Mouse (Mus musculus): ENCODE measurements at regions not wholly inside any gene's neighbourhood (a gene's known extent, or its start where the extent isn't known, plus 50 kb on each side); places are given as distances from the start of the nearest gene placed in this dataset.

GRCm38 (mm10) chr1:137571905-137572865 is 603.3 kb downstream of the Ptprc start:
- 50% methylated on average over 6 of the region's 6 CpGs for WGBS
- ATAC-seq (ENCODE audit: insufficient number of reproducible peaks, low FRiP score, low TSS enrichment, low read depth) (no peak), DNase-seq (ENCODE audit: low spot score) (no peak)

GRCm38 (mm10) chr1:137571190-137571904 is 604.2 kb downstream of the Ptprc start:
- H3K27me3 ChIP-seq (ENCODE audit: control insufficient read depth, insufficient read depth, low read length) = no peaks in the 10 kb centered on the region
- H3K9ac ChIP-seq (ENCODE audit: low read length) = no peak overlapping the region
- no peak overlapping the region for H3K4me2 ChIP-seq (ENCODE audit: low read depth, severe bottlenecking)
- no peaks in the 10 kb centered on the region for H3K4me1 ChIP-seq (ENCODE audit: control insufficient read depth, insufficient read depth, low read length)
- WGBS = 58% methylated on average over 4 of the region's 4 CpGs
- no peak for ATAC-seq (ENCODE audit: insufficient number of reproducible peaks, low FRiP score, low TSS enrichment, low read depth)
- H3K27ac ChIP-seq (replicated peaks; ENCODE audit: low read depth, low read length) = no peak overlapping the region
- no peaks in the 10 kb centered on the region for H3K36me3 ChIP-seq (ENCODE audit: control insufficient read depth, insufficient read depth, low read length)
- no peak overlapping the region for H3K4me3 ChIP-seq (ENCODE audit: low read depth, low read length)
- no peaks in the 10 kb centered on the region for H3K9me3 ChIP-seq (ENCODE audit: control insufficient read depth, low read length)
- no peak for DNase-seq (ENCODE audit: low spot score)

More at GRCm38 (mm10) chr1:137571905-137572865, 603.3 kb downstream of the Ptprc start:
- Histone ChIP-seq H3K4me1 (ENCODE audit: control insufficient read depth, insufficient read depth, low read length) (no peaks in the 10 kb centered on the region), H3K9me3 (ENCODE audit: control insufficient read depth, low read length) (no peaks in the 10 kb centered on the region), H3K27me3 (ENCODE audit: control insufficient read depth, insufficient read depth, low read length) (no peaks in the 10 kb centered on the region), H3K27ac (replicated peaks; ENCODE audit: low read depth, low read length) (no peak overlapping the region), H3K36me3 (ENCODE audit: control insufficient read depth, insufficient read depth, low read length) (no peaks in the 10 kb centered on the region), H3K4me2 (ENCODE audit: low read depth, severe bottlenecking) (no peak overlapping the region), H3K4me3 (ENCODE audit: low read depth, low read length) (no peak overlapping the region), H3K9ac (ENCODE audit: low read length) (no peak overlapping the region)

GRCm38 (mm10) chr1:137567526-137567925 is 607.3 kb upstream of the Nr5a2 start:
- H3K4me3 ChIP-seq (ENCODE audit: low read depth, low read length) = no peak overlapping the region
- H3K9me3 ChIP-seq (ENCODE audit: control insufficient read depth, low read length) = no peaks in the 10 kb centered on the region
- no peak overlapping the region for H3K27ac ChIP-seq (replicated peaks; ENCODE audit: low read depth, low read length)
- no peak overlapping the region for H3K4me2 ChIP-seq (ENCODE audit: low read depth, severe bottlenecking)
- H3K4me1 ChIP-seq (ENCODE audit: control insufficient read depth, insufficient read depth, low read length) = peaks cover 6% of the 10 kb centered on the region; the same call in 1 of the 2 replicates
- H3K36me3 ChIP-seq (ENCODE audit: control insufficient read depth, insufficient read depth, low read length) = no peaks in the 10 kb centered on the region
- ATAC-seq (ENCODE audit: insufficient number of reproducible peaks, low FRiP score, low TSS enrichment, low read depth) (no peak), DNase-seq (ENCODE audit: low spot score) (no peak)
- no peaks in the 10 kb centered on the region for H3K27me3 ChIP-seq (ENCODE audit: control insufficient read depth, insufficient read depth, low read length)
- 95% methylated on average over 1 of the region's 1 CpGs for WGBS
- no peak overlapping the region for H3K9ac ChIP-seq (ENCODE audit: low read length)

GRCm38 (mm10) chr1:137565573-137566048 is 605.4 kb upstream of the Nr5a2 start:
- Histone ChIP-seq H3K9me3 (ENCODE audit: control insufficient read depth, low read length) (no peaks in the 10 kb centered on the region), H3K4me3 (ENCODE audit: low read depth, low read length) (no peak overlapping the region), H3K27ac (replicated peaks; ENCODE audit: low read depth, low read length) (no peak overlapping the region), H3K4me1 (ENCODE audit: control insufficient read depth, insufficient read depth, low read length) (peaks cover 6% of the 10 kb centered on the region; the same call in 1 of the 2 replicates), H3K9ac (ENCODE audit: low read length) (no peak overlapping the region), H3K36me3 (ENCODE audit: control insufficient read depth, insufficient read depth, low read length) (no peaks in the 10 kb centered on the region), H3K27me3 (ENCODE audit: control insufficient read depth, insufficient read depth, low read length) (no peaks in the 10 kb centered on the region), H3K4me2 (ENCODE audit: low read depth, severe bottlenecking) (no peak overlapping the region)
- DNase-seq (ENCODE audit: low spot score) = no peak
- ATAC-seq (ENCODE audit: insufficient number of reproducible peaks, low FRiP score, low TSS enrichment, low read depth) = no peak
- WGBS = 64% methylated on average over 4 of the region's 4 CpGs

GRCm38 (mm10) chr1:137561686-137562085 is 601.4 kb upstream of the Nr5a2 start:
- Histone ChIP-seq H3K4me1 (ENCODE audit: control insufficient read depth, insufficient read depth, low read length) (peaks cover 6% of the 10 kb centered on the region; the same call in 1 of the 2 replicates), H3K36me3 (ENCODE audit: control insufficient read depth, insufficient read depth, low read length) (no peaks in the 10 kb centered on the region), H3K27me3 (ENCODE audit: control insufficient read depth, insufficient read depth, low read length) (no peaks in the 10 kb centered on the region), H3K9me3 (ENCODE audit: control insufficient read depth, low read length) (no peaks in the 10 kb centered on the region), H3K4me3 (ENCODE audit: low read depth, low read length) (no peak overlapping the region), H3K9ac (ENCODE audit: low read length) (no peak overlapping the region), H3K4me2 (ENCODE audit: low read depth, severe bottlenecking) (no peak overlapping the region), H3K27ac (replicated peaks; ENCODE audit: low read depth, low read length) (no peak overlapping the region)
- 100% methylated on average over 3 of the region's 3 CpGs for WGBS
- no peak for DNase-seq (ENCODE audit: low spot score)
- ATAC-seq (ENCODE audit: insufficient number of reproducible peaks, low FRiP score, low TSS enrichment, low read depth) = no peak

GRCm38 (mm10) chr1:137560389-137561268 is 600.4 kb upstream of the Nr5a2 start:
- no peak overlapping the region for H3K9ac ChIP-seq (ENCODE audit: low read length)
- peaks cover 5% of the 10 kb centered on the region; the same call in 1 of the 2 replicates for H3K4me1 ChIP-seq (ENCODE audit: control insufficient read depth, insufficient read depth, low read length)
- no peak overlapping the region for H3K4me3 ChIP-seq (ENCODE audit: low read depth, low read length)
- H3K4me2 ChIP-seq (ENCODE audit: low read depth, severe bottlenecking) = no peak overlapping the region
- ATAC-seq (ENCODE audit: insufficient number of reproducible peaks, low FRiP score, low TSS enrichment, low read depth) (no peak), DNase-seq (ENCODE audit: low spot score) (no peak)
- H3K27ac ChIP-seq (replicated peaks; ENCODE audit: low read depth, low read length) = no peak overlapping the region
- H3K36me3 ChIP-seq (ENCODE audit: control insufficient read depth, insufficient read depth, low read length) = no peaks in the 10 kb centered on the region
- no peaks in the 10 kb centered on the region for H3K9me3 ChIP-seq (ENCODE audit: control insufficient read depth, low read length)
- WGBS = 56% methylated on average over 11 of the region's 11 CpGs
- H3K27me3 ChIP-seq (ENCODE audit: control insufficient read depth, insufficient read depth, low read length) = no peaks in the 10 kb centered on the region

GRCm38 (mm10) chr1:137549659-137550058 is 589.4 kb upstream of the Nr5a2 start:
- Histone ChIP-seq H3K4me3 (ENCODE audit: low read depth, low read length) (no peak overlapping the region), H3K4me1 (ENCODE audit: control insufficient read depth, insufficient read depth, low read length) (no peaks in the 10 kb centered on the region), H3K9me3 (ENCODE audit: control insufficient read depth, low read length) (no peaks in the 10 kb centered on the region), H3K27ac (replicated peaks; ENCODE audit: low read depth, low read length) (no peak overlapping the region), H3K4me2 (ENCODE audit: low read depth, severe bottlenecking) (no peak overlapping the region), H3K9ac (ENCODE audit: low read length) (no peak overlapping the region), H3K27me3 (ENCODE audit: control insufficient read depth, insufficient read depth, low read length) (no peaks in the 10 kb centered on the region), H3K36me3 (ENCODE audit: control insufficient read depth, insufficient read depth, low read length) (no peaks in the 10 kb centered on the region)
- WGBS = 100% methylated on average over 1 of the region's 1 CpGs
- ATAC-seq (ENCODE audit: insufficient number of reproducible peaks, low FRiP score, low TSS enrichment, low read depth) (no peak), DNase-seq (ENCODE audit: low spot score) (no peak)

GRCm38 (mm10) chr1:137545666-137546065 is 585.4 kb upstream of the Nr5a2 start:
- Histone ChIP-seq H3K27me3 (ENCODE audit: control insufficient read depth, insufficient read depth, low read length) (no peaks in the 10 kb centered on the region), H3K36me3 (ENCODE audit: control insufficient read depth, insufficient read depth, low read length) (no peaks in the 10 kb centered on the region), H3K4me1 (ENCODE audit: control insufficient read depth, insufficient read depth, low read length) (no peaks in the 10 kb centered on the region), H3K4me3 (ENCODE audit: low read depth, low read length) (no peak overlapping the region), H3K27ac (replicated peaks; ENCODE audit: low read depth, low read length) (no peak overlapping the region), H3K9ac (ENCODE audit: low read length) (no peak overlapping the region), H3K4me2 (ENCODE audit: low read depth, severe bottlenecking) (no peak overlapping the region), H3K9me3 (ENCODE audit: control insufficient read depth, low read length) (no peaks in the 10 kb centered on the region)
- DNase-seq (ENCODE audit: low spot score) (no peak), ATAC-seq (ENCODE audit: insufficient number of reproducible peaks, low FRiP score, low TSS enrichment, low read depth) (no peak)
